ENCODE assay signal across 7 mouse cellular contexts in genomic region chr7:28451531-28452360, GRCm38 (mm10). TPM values are rescaled to one million over a fixed set of nuclear protein-coding genes. Genes with fewer than 3 reads are reported as not detected.
A peak's percentile ranks its signal among the peaks of the same experiment; 100 is the strongest.
DNase-seq lines count a peak whose midpoint lies in the region; ATAC-seq and TF ChIP-seq lines count a peak whose summit lies in the region.

Gene Lrfn1 (plus strand): TSS chr7:28451980.

- whole genome bisulfite sequencing in embryonic facial prominence, embryonic 12.5 days = under 1% methylated on average over 43 of the region's 97 CpGs

- no peaks in the 10 kb centered on the region for H3K9me3 ChIP-seq in embryonic facial prominence, embryonic 12.5 days

- peak within 1 kb of the TSS; percentile 86 for H3K9ac ChIP-seq in embryonic facial prominence, embryonic 12.5 days

- TF ChIP-seq CTCF in bone marrow macrophage, adult 2 months (IDR thresholded peaks at IDR 0.05; ENCODE audit: low read depth, low read length) = no peak

- peaks cover 4% of the 10 kb centered on the region; the same call in 1 of the 2 replicates for H3K36me3 ChIP-seq in embryonic facial prominence, embryonic 12.5 days

- no peak within 1 kb of the TSS for H3K27ac ChIP-seq in bone marrow macrophage, adult 2 months (ENCODE audit: insufficient read depth, low read depth, low read length)
- peak within 1 kb of the TSS; percentile 67 for H3K27ac ChIP-seq in embryonic facial prominence, embryonic 12.5 days

- H3K27me3 ChIP-seq in embryonic facial prominence, embryonic 12.5 days = no peaks in the 10 kb centered on the region

- no peak for TF ChIP-seq POLR2A in bone marrow macrophage, adult 2 months (IDR thresholded peaks at IDR 0.05; ENCODE audit: borderline replicate concordance, low read depth, low read length)

- peak; percentile 36 for DNase-seq in right cerebral cortex, postnatal 14 days
- DNase-seq in right cerebral cortex, adult 18-20 months = no peak
- DNase-seq in kidney, postnatal 10 days = peak; percentile 39
- DNase-seq in c-Kit-positive CD71-positive TER-119-positive erythroid progenitor cells, embryonic 14.5 days (ENCODE audit: low spot score) = no peak

- H3K4me1 ChIP-seq in bone marrow macrophage, adult 2 months (ENCODE audit: control insufficient read depth, insufficient read depth, low read length) = no peaks in the 10 kb centered on the region
- peaks cover 13% of the 10 kb centered on the region for H3K4me1 ChIP-seq in embryonic facial prominence, embryonic 12.5 days

- ATAC-seq in embryonic facial prominence, embryonic 12.5 days (ENCODE audit: insufficient number of reproducible peaks, insufficient read depth, low FRiP score, low TSS enrichment) = peak; percentile 74; the same call in 1 of the 2 replicates
- ATAC-seq in megakaryocyte progenitor cell, adult 5-6 weeks (replicated peaks; ENCODE audit: poor library complexity) = peak; percentile 27; the same call in 1 of the 2 replicates

- peak within 1 kb of the TSS; percentile 89 for H3K4me2 ChIP-seq in embryonic facial prominence, embryonic 12.5 days (replicated peaks)

- H3K4me3 ChIP-seq in bone marrow macrophage, adult 2 months (ENCODE audit: insufficient read depth, low read length) = peak within 1 kb of the TSS; percentile 63
- H3K4me3 ChIP-seq in embryonic facial prominence, embryonic 12.5 days = peak within 1 kb of the TSS; percentile 78

RNA-seq across cellular contexts. Expression of gene Lrfn1, which starts in this region (rescaled TPM):
- 3.2 and 3.6 TPM in 2 replicates for polyA plus RNA-seq in bone marrow macrophage, adult 2 months (2012; ENCODE audit: insufficient read depth, insufficient read length, missing spikeins)
- 9.9 and 10.7 TPM in 2 replicates for polyA plus RNA-seq in embryonic facial prominence, embryonic 12.5 days (2016; fragmentation: Nextera tagmentation; extraction: Ambion mirVana)
- 1.2 TPM in 2 replicates for total RNA-seq in megakaryocyte progenitor cell, adult 5-6 weeks (2015)
- total RNA-seq in megakaryocyte progenitor cell, adult 5-6 weeks (2017) = 1.7 and 2.3 TPM in 2 replicates

Comparison
In these comparisons a context has a peak if more than half of its experiments do, and no peak if none do; other contexts are left out.
1. DNase-seq: peak in right cerebral cortex, postnatal 14 days (single experiment) and kidney, postnatal 10 days (single experiment); none in right cerebral cortex, adult 18-20 months (single experiment) and c-Kit-positive CD71-positive TER-119-positive erythroid progenitor cells, embryonic 14.5 days (single experiment).